ENCODE assay signal across 11 mouse cellular contexts in the genomic region with DNA sequence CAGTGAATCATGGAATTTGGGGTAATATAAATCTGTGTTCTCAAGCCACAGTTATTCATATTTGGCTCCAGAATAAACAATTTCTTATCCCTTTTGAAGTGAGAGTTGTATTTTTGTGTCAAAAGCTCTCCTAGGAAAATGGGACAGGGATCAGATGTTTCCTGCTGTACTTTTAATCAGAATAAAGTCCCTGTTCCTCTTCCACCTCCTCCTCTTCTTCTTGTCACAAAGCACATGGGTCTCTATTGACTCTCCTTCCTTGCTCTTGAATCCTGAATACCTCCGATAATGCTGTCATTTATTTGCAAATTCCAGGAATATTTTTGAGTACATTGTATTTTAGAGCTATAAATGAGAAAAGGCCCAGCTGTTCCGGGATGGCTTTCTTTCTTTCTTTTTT.
"Had no signal": no experiment of that assay in that cellular context is flagged by ENCODE, and none has a peak within 500 bp of the region (broad histone marks: within the 10 kb centered on the region; RNA-seq: fewer than 3 reads in every experiment).

No protein-coding gene starts in this region.

- H3K4me2 ChIP-seq: intestine, embryonic 15.5 days; liver, embryonic 11.5 days; liver, embryonic 15.5 days; midbrain, embryonic 15.5 days; neural tube, embryonic 12.5 days had no signal

- H3K4me3 ChIP-seq: intestine, embryonic 15.5 days; left cerebral cortex, adult 2 months; limb, embryonic 10.5 days; liver, embryonic 15.5 days; midbrain, embryonic 15.5 days; neural tube, embryonic 12.5 days had no signal

- H3K4me1 ChIP-seq: intestine, embryonic 15.5 days; limb, embryonic 10.5 days; liver, embryonic 15.5 days; midbrain, embryonic 15.5 days; neural tube, embryonic 12.5 days had no signal

- ATAC-seq: intestine, embryonic 15.5 days; midbrain, embryonic 15.5 days had no signal

- H3K9me3 ChIP-seq: intestine, embryonic 15.5 days; limb, embryonic 10.5 days; liver, embryonic 15.5 days; midbrain, embryonic 15.5 days had no signal

- H3K9ac ChIP-seq: intestine, embryonic 15.5 days; liver, embryonic 15.5 days; midbrain, embryonic 15.5 days; neural tube, embryonic 12.5 days had no signal

- H3K27me3 ChIP-seq: intestine, embryonic 15.5 days; liver, embryonic 15.5 days; midbrain, embryonic 15.5 days; neural tube, embryonic 12.5 days had no signal

- H3K27ac ChIP-seq: intestine, embryonic 15.5 days; left cerebral cortex, adult 2 months; limb, embryonic 10.5 days; liver, embryonic 15.5 days; midbrain, embryonic 15.5 days; neural tube, embryonic 12.5 days; stomach, postnatal 0 days had no signal

- DNase-seq: kidney, adult 8-10 months; lung, postnatal 10 days; thymus, postnatal 4 days had no signal

- H3K36me3 ChIP-seq: intestine, embryonic 15.5 days; limb, embryonic 10.5 days; liver, embryonic 15.5 days; midbrain, embryonic 15.5 days; neural tube, embryonic 12.5 days had no signal
